Mouse (Mus musculus) right cerebral cortex, adult 2 months (tissue): Measurements from ENCODE around the gene Angpt4.

Experiments used
- DNase-seq, 2 experiments: peaks; one replicate each; pipeline ENCODE4 v3.0.0; 2021 to 2022; ENCODE audit warnings: low spot score in 2 of 2

Angpt4 gene

GRCm38 (mm10) chr2:151962474-151962873, 51.5 kb downstream of the Angpt4 start:
- peak; percentile 86 to 91 for DNase-seq

GRCm38 (mm10) chr2:151963319-151963718, 52.3 kb downstream of the Angpt4 start:
- DNase-seq = no peak

- no peak for DNase-seq
These were observed 53.0 kb downstream of the Angpt4 start for GRCm38 (mm10) chr2:151964052-151964451.

GRCm38 (mm10) chr2:151967176-151967750, 56.3 kb downstream of the Angpt4 start:
- no peak for DNase-seq

- no peak for DNase-seq
These were observed 56.8 kb downstream of the Angpt4 start for GRCm38 (mm10) chr2:151967792-151968191.

GRCm38 (mm10) chr2:151968451-151968850, 57.4 kb downstream of the Angpt4 start:
- DNase-seq = no peak

- DNase-seq = no peak
These were observed 58.0 kb downstream of the Angpt4 start for GRCm38 (mm10) chr2:151968986-151969385.

- no peak for DNase-seq
These were observed 58.4 kb downstream of the Angpt4 start for GRCm38 (mm10) chr2:151969396-151969795.

GRCm38 (mm10) chr2:151970191-151971172, 59.5 kb downstream of the Angpt4 start:
- peak; percentile 74 to 75 for DNase-seq

GRCm38 (mm10) chr2:151971748-151972147, 60.7 kb downstream of the Angpt4 start:
- no peak for DNase-seq

- no peak for DNase-seq
These were observed 62.0 kb downstream of the Angpt4 start for GRCm38 (mm10) chr2:151972880-151973594.

GRCm38 (mm10) chr2:151973595-151974562, 62.9 kb downstream of the Angpt4 start:
- DNase-seq = no peak

- DNase-seq = no peak
These were observed 64.3 kb downstream of the Angpt4 start for GRCm38 (mm10) chr2:151975295-151975694.

- DNase-seq = no peak
These were observed 65.1 kb downstream of the Angpt4 start for GRCm38 (mm10) chr2:151976067-151976466.

- DNase-seq = no peak
These were observed 66.9 kb downstream of the Angpt4 start for GRCm38 (mm10) chr2:151977689-151978440.

GRCm38 (mm10) chr2:151978494-151978893, 67.5 kb downstream of the Angpt4 start:
- DNase-seq = no peak

GRCm38 (mm10) chr2:151979470-151980354, 68.7 kb downstream of the Angpt4 start, which contains the start of gene Fam110a:
Gene Fam110a, minus strand, starts transcription at chr2:151980219.
- DNase-seq = peak; percentile 94

- no peak for DNase-seq
These were observed 69.3 kb downstream of the Angpt4 start for GRCm38 (mm10) chr2:151980355-151980693.

GRCm38 (mm10) chr2:151981268-151981667, 70.3 kb downstream of the Angpt4 start:
- DNase-seq = no peak
